Mouse (Mus musculus): ENCODE measurements around the gene Dock8. TPM values are rescaled to one million over a fixed set of nuclear protein-coding genes. Genes with fewer than 3 reads are reported as not detected.
A peak's percentile ranks its signal among the peaks of the same experiment; 100 is the strongest.

The Dock8 gene
- total RNA-seq, 2 experiments from 2014 or later, result 2.5 to 2.6 TPM

GRCm38 (mm10) chr19:25187681-25188080, 188.3 kb downstream of the Dock8 start:
- DNase-seq, result no peak

- no peak for DNase-seq
Observed at GRCm38 (mm10) chr19:25193751-25194150, 194.4 kb downstream of the Dock8 start.

DNA sequence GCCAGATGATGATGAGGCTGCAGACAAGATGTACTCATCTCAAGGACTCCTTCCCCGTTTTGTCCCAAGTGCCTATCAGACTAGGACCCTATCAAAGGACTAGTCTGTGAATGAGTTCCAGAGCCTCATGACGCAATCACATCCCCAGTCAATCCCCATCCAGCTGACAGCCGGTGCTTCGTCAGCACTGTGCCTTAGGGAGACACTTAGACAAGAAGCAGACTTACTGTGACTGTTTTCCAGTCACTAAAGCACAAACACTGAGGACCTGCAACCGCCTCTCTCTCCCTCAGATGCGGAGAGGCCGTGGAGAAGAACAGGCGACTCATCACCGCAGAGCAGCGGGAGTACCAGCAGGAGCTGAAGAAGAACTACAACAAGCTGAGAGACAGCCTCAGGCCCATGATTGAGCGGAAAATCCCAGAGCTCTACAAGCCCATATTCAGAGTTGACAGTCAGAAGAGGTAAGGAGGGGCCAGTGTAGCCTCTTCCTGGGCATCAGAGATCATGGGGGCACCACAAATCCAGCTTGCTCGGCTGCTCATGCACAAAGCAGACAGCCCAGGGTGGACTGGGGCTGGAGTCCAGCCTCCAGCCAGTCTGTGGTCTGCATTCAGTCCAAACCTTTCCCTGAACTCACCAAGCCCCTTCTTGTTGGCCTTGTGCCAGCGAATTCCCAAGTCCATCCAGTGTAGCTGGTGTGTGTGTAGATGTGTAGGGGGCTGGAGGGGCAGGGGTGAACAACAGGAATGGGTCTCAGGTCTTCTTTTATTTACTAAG, 200.9 kb downstream of the Dock8 start:
- no peak for DNase-seq

- DNase-seq, result no peak
Observed at GRCm38 (mm10) chr19:25203077-25203476, 203.7 kb downstream of the Dock8 start.

GRCm38 (mm10) chr19:25206969-25207368, 207.6 kb downstream of the Dock8 start:
- DNase-seq, result no peak

- no peak for DNase-seq
Observed at GRCm38 (mm10) chr19:25207731-25208361, 208.5 kb downstream of the Dock8 start.

- DNase-seq, result no peak
Observed at GRCm38 (mm10) chr19:25208596-25209110, 209.3 kb downstream of the Dock8 start.

GRCm38 (mm10) chr19:25220611-25221010, 221.3 kb downstream of the Dock8 start:
- no peak for DNase-seq

GRCm38 (mm10) chr19:25221964-25222640, 222.8 kb downstream of the Dock8 start:
- no peak for DNase-seq

DNA sequence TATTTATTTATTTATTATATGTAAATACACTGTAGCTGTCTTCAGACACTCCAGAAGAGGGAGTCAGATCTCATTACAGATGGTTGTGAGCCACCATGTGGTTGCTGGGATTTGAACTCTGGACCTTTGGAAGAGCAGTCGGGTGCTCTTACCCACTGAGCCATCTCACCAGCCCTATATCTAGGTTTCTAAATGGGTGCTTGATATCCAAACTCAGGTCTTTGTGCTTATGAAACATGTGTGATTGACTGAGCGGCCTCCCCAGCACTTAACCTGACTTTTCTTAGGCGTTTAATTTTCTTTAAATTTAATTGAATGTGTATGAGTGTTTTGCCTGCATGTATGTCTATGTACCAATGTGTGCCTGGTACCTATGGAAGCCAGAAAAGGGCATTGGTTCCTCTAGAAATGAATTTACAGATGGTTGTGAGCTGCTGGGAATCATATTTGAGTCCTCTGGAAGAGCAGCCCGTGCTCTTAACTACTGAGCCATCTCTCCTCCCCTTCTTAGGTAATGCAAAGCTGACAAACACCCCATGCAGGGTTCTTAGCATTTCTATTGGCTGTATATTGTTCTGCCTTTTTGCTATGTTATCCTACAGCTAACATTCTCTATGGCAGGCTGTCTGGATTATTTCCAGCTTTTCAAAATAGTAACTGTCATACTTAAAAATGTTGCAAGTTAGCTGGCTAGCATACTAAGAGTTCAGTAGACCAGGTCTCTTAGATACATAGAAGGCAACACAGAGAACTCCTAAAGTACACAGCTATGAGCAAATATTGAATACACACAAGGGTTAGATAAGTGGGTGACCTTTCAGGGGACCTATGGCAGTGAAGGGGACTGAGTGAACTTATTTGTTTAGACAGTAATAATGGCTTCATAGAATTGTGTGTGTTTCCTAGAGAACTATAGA, 231.0 kb downstream of the Dock8 start:
- DNase-seq, result no peak

- DNase-seq, result no peak
Observed at GRCm38 (mm10) chr19:25230975-25231334, 231.6 kb downstream of the Dock8 start.

DNA sequence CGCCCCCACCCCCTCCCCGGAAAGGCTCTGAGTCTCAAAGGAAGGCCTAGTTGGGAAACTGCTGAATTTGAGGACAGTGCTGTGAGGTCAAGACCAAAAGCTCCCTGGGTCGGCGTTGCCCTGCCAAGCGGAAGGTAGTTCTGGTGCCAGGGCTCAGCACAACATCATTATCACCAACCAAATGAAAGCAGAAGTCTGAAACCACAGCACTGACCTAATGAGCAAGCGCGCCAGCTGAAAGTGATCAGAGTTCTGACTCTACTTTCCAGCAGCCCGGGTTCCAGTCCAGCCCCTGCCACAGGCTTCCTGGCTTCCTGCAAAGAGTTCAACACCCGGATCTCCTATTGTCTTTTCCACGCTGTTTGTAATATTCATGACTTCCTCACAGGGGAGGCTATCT, 232.7 kb downstream of the Dock8 start:
- DNase-seq, result no peak

DNA sequence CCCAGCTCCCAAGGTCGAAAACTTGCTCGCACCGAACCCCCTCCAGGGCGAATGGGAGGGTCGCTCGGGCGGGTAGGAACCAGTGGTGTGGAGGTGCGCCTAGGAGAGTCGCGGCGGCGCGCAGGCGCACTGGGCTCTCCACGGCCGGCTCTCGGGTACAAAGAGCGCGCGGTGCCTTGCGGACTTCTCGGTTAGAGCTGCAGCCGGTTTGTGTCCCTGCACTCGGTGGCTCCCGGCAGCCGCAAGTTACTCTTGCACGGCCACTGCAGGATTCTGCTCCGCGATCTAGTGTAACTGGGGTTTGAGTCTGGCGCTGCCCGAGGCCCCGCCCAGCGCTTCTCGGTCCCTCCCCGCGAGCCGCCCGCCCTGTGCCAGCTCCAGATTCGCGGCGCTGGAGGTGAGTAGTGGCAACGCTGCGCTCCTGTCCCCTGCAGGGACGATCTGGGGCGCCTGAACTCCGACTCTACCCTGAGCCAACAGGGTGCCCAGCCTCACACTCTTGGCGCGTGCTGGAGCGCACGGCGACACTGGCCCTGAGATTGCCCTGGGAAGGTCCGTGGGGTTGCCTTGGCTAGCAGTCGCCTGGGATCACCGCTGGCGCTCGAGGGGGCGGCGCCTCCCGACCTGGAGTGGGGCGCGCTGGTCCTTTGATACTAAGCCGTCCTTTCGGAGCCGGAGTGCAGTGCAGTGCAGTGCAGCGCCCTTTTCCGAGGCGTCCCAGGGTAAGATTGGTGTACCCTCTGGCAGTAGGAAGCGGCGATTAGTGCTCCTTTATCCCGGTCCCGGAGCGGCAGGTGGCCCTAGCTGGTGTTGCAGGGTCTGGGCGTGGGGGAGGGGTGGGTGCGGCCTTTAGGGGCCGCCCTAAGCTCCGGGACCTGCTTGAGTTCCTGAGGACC, 237.5 kb downstream of the Dock8 start, which contains the start of gene Kank1:
Gene Kank1 (plus strand): TSS at position 380 of the 896 bp plus-strand sequence.
- DNase-seq, result peak; percentile 50

DNA sequence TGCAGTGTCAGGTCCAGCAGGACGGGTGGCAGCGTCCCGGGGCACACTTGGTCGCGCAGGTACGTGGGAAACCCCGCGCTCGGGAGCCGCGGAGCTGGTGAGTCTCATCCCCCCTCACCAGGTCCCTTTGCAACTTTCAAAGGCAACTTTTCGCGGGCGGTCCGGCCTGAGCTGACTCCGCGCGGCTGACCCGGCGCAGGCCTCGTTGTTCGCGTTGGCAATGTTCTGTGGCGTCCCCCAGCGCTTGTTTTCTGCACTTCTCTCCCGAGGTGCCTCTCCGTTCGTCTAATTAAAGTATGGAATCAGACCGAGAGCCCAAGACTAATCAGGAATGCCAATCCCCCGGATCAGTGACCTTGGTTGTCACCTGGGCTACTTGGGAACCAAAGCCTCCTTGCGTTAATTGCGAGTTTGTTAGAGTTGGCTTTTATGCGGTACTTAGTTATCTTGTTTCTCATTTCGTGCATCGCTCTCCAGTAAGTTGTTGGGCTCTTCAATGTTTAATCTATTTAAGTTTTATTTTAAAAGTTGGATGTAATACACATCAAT, 238.2 kb downstream of the Dock8 start:
- peak; percentile 29 for DNase-seq

DNA sequence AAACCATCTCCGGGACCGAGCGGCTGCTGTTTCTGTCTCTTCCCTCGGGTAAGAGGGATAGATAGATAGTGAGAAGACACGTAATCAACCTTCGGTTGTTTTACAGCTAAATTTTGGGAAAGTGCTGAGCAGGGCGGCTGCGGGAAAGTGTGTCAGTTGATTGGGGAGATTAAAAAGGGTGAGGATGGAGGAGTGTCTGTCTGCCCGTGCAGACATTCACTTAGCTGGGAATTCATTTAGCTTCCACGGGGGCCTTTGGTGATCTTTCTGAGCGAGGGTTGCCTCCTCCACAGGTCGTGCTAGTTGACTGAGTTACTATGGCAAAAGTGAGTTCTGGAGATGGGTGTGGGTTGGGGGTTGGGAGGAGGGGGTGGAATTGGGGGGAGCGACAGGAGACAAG, 238.8 kb downstream of the Dock8 start:
- DNase-seq, result no peak

GRCm38 (mm10) chr19:25243566-25243965, 244.2 kb downstream of the Dock8 start:
- DNase-seq, result no peak

DNA sequence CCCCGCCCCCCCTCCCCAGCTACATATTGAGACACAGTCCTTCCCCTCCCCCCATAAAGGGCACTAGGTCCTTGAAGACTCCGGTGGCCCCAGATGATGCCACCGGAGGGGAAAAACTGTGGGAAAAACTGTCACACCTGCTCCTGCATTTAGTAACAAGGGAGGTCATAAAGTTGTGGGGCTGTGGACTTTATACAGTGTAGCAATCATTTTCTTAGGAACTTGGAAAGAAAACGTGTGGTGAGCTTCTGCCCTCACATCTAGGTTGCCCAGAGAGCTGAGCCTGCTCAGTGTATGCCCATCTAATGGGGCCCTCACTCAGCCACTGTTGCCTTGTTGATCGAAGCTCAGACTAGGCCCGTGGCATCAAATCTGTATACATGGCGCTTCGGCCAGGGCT, 246.7 kb downstream of the Dock8 start:
- no peak for DNase-seq

DNA sequence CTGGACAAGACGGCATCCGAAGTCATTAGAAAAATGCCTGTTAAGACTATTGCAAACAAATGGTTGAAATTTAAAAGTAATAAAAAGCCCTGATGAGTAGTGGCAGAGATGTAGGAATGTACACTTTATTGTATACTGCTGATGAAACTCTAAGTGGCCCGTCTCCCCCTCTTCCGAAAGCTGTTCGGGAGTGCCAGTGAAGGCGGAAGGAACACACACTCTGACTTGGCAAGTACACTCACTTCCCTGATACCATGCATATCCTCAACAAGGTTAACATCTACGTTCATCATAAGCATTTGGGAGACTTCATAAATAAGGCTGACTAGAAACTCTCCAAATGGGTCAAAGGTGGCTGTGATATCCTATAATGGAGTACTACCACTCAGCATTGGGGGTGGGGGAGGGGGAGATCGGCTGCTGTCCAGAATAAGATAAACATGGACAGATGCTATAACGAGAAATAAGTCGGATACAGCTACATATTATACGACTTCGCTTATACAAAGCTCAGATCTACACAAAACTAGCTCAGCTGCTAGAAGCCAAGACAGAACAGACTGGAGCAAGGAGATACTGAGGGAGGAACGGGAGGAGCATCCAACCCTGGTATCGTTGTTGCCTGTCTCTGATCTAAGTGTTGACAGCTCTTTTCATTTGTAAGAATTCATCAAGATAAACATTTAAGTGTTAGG, 248.7 kb downstream of the Dock8 start:
- no peak for DNase-seq

DNA sequence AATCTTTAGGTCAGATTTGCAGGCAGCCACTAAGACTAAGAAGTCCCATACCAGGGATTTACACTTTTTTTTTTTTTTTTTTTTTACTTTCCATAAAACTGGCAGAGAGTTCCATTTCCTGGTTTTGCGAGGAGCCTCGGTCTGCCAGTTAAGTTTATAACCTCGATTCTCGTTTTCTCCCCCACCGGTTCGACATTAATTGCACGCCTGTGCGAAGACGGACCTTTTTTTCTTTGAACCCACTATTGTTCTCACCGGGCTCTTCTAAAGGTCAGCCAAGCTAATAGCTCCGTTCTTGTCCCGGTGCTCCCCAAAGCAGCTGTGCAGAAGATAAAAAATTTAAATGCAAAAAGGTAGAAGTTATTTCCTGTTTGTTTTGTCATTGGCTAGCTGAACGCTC, 249.9 kb downstream of the Dock8 start:
- no peak for DNase-seq

- DNase-seq, result no peak
Observed at GRCm38 (mm10) chr19:25251610-25252140, 252.3 kb downstream of the Dock8 start.
